Mouse (Mus musculus) central nervous system, embryonic 11.5 days (tissue): Measurements from ENCODE around the gene E130308A19Rik. TPM values are rescaled to one million over a fixed set of nuclear protein-coding genes. Genes with fewer than 3 reads are reported as not detected.

Experiments used
- polyA plus RNA-seq: library from polyadenylated mRNA; depleted of rRNA; stranded (reverse); fragments of >200 nt; gene quantifications from 2 replicates; pipeline ENCODE4 v1.2.3, GENCODE M21; 2012; rRNA removed

The E130308A19Rik gene
- 12.6 and 19.2 TPM in 2 replicates for polyA plus RNA-seq

GRCm38 (mm10) chr4:59625998-59626910, at the start of gene E130308A19Rik:
Gene E130308A19Rik, plus strand, starts transcription at chr4:59626211.

GRCm38 (mm10) chr4:59581314-59582185, 44.5 kb upstream of the E130308A19Rik start, which contains the start of gene Hsdl2:
Gene Hsdl2, plus strand, starts transcription at chr4:59581563.

DNA sequence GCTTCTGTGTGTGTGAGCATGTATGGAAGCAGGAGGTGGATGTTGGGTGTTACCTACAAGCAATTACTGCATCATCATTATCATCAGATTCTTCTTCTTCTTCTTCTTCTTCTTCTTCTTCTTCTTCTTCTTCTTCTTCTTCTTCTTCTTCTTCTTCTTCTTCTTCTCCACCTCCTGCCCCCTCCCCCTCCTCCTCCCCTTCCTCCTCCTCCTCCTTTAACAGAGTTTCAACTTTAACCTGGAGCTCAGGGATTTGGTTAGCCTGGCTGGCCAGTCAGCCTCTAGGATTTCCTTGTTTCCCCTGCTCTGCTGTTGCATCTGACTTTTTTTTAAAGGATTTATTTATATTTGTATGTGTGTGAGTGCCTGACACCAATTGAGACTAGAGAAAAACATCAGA, 175.5 kb downstream of the E130308A19Rik start, which contains the start of gene Inip:
Gene Inip (minus strand): TSS at position 101 of the 400 bp plus-strand sequence.

GRCm38 (mm10) chr4:59805181-59805967, 179.4 kb downstream of the E130308A19Rik start, which contains the start of gene Snx30:
Gene Snx30, plus strand, starts transcription at chr4:59805840.

Other genes with a start within 250 kb of the E130308A19Rik start
- gene Susd1, start 187.6 kb upstream of the E130308A19Rik start, polyA plus RNA-seq = 6.0 and 6.7 TPM in 2 replicates
- gene Ptbp3, start 76.8 kb upstream of the E130308A19Rik start, polyA plus RNA-seq = 13.0 and 32.3 TPM in 2 replicates
- gene Hsdl2, start 44.6 kb upstream of the E130308A19Rik start, polyA plus RNA-seq = 21.2 and 22.0 TPM in 2 replicates
- 34.3 and 39.9 TPM in 2 replicates for gene Inip, start 175.4 kb downstream of the E130308A19Rik start, polyA plus RNA-seq
- 8.8 and 8.9 TPM in 2 replicates for gene Snx30, start 179.6 kb downstream of the E130308A19Rik start, polyA plus RNA-seq